Mouse (Mus musculus): ENCODE measurements around the gene Tm7sf2. TPM values are rescaled to one million over a fixed set of nuclear protein-coding genes. Genes with fewer than 3 reads are reported as not detected.

Gene Tm7sf2
- polyA plus RNA-seq, 1 experiment from 2014 or later, result 30.0 TPM

DNA sequence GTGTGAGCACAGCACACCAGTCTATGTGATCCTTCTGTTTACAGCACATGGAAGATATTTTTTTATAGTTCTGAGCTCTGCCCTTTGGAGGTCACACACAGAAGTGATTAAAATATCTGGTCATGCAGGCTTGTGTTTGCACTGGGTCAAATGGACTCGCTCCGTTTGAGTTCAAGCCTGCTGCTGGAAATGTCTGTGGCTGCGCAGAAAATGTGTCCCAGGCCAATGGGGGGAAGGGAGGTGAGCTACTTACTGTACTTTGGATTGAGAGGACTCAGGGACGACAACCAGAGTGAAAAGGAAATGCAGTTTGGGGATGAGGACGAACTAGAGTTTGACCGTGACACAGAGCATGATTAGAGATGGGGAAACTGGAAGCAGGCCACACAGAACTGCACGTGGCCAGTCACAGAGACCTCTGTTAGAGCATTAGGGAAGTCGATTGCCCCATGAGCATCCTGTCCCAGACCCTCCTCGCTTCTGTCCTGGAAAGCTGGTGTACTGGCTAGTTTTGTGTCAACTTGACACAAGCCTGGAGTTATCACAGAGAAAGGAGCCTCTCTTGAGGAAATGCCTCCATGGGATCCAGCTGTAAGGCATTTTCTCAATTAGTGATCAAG, 32.1 kb downstream of the Tm7sf2 start:
- no peaks in the 10 kb centered on the region for H3K4me1 ChIP-seq
- no peaks in the 10 kb centered on the region for H3K9me3 ChIP-seq
- H3K4me3 ChIP-seq (replicated peaks), result no peak overlapping the region
- WGBS, result 66% methylated on average over 9 of the region's 9 CpGs
- H3K4me2 ChIP-seq, result no peak overlapping the region
- H3K36me3 ChIP-seq, result no peaks in the 10 kb centered on the region
- H3K27me3 ChIP-seq (replicated peaks), result no peaks in the 10 kb centered on the region
- no peak for ATAC-seq (ENCODE audit: insufficient read depth, low FRiP score, low read depth)
- no peak overlapping the region for H3K9ac ChIP-seq
- no peak overlapping the region for H3K27ac ChIP-seq

DNA sequence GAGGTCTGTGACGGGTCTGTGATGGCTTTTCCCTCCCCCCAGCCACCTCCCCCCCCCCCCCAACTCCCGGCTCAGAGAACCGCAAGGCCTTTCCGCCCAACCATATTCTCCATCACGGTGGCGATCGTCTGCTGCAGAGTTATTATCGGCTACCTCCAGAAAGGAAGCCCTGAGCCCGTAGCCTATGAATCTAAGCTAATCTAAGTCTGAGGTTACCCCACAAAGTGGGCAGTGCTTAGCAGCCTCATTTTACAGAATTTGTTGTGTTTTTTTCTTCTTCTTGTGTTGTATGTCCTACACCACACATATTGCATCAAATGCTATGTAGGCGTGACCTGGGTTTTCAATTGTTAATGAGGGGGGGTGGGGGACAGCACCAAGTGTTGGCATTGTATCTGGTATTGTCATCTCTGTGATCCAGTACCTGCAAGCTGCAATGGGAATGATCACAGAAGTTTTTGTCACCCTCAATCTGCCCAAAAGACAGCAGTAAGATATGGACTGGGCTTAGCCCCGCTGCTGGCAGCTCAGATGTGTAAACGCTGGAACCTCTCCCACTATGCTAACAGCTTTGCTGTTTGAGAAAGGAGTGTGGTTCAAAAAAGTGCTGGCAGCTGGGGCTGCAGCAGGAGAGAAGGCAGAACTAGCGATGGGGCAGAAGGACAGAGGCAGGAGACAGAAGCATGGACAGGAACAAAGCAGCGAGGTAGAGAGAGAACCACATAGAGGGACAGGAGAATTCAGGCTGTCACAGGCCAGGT, 37.5 kb downstream of the Tm7sf2 start:
- 64% methylated on average over 14 of the region's 14 CpGs for WGBS
- no peaks in the 10 kb centered on the region for H3K36me3 ChIP-seq
- no peaks in the 10 kb centered on the region for H3K9me3 ChIP-seq

DNA sequence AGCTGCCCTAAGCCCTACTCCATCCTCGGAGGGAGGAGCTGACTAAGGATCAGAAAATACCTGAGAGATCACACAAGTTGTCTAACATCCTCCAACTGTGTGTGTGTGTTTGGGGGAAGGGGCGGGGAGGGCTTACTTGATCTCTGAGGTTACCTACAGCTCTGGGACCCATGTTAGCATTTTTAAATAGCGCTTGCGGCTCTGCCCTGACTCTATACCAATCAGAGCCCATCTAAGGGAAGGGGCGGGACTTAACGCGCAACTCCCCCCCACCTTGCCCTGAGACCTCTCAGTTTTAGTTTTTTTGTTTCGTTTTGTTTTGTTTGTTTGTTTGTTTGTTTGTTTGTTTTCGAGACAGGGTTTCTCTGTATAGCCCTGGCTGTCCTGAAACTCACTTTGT, 38.7 kb downstream of the Tm7sf2 start:
- Histone ChIP-seq H3K27ac (no peak overlapping the region), H3K4me1 (no peaks in the 10 kb centered on the region), H3K4me3 (replicated peaks) (no peak overlapping the region), H3K36me3 (no peaks in the 10 kb centered on the region), H3K27me3 (replicated peaks) (no peaks in the 10 kb centered on the region), H3K4me2 (no peak overlapping the region), H3K9ac (no peak overlapping the region), H3K9me3 (no peaks in the 10 kb centered on the region)
- no peak for ATAC-seq (ENCODE audit: insufficient read depth, low FRiP score, low read depth)
- WGBS, result 73% methylated on average over 9 of the region's 9 CpGs

More for the DNA sequence above, 37.5 kb downstream of the Tm7sf2 start:
- Histone ChIP-seq H3K4me1 (no peaks in the 10 kb centered on the region), H3K9ac (no peak overlapping the region), H3K27me3 (replicated peaks) (no peaks in the 10 kb centered on the region), H3K4me2 (no peak overlapping the region), H3K4me3 (replicated peaks) (no peak overlapping the region), H3K27ac (no peak overlapping the region)
- ATAC-seq (ENCODE audit: insufficient read depth, low FRiP score, low read depth), result no peak

DNA sequence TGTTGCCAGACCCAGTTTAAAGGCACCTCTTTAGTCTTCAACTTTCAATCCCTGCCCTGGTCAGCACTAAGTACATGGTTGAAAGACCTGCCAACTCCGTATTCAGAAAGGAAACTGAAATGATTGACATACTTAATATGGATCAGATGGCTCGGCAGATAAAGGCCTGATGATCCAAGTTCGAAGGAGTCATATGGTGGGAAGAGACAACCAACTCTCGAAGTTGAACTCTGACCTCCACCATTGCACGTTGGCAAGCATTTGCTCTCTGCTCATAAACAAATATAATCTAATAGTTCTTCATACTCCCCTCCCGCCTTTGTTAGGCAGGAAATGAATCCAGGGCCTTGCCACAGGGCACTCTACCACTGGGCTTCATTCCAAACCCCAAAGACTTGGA, 39.2 kb downstream of the Tm7sf2 start:
- Histone ChIP-seq H3K9me3 (no peaks in the 10 kb centered on the region), H3K36me3 (no peaks in the 10 kb centered on the region), H3K4me2 (no peak overlapping the region), H3K9ac (no peak overlapping the region), H3K4me1 (no peaks in the 10 kb centered on the region), H3K27ac (no peak overlapping the region), H3K27me3 (replicated peaks) (no peaks in the 10 kb centered on the region), H3K4me3 (replicated peaks) (no peak overlapping the region)
- ATAC-seq (ENCODE audit: insufficient read depth, low FRiP score, low read depth), result no peak
- WGBS, result 71% methylated on average over 6 of the region's 6 CpGs

DNA sequence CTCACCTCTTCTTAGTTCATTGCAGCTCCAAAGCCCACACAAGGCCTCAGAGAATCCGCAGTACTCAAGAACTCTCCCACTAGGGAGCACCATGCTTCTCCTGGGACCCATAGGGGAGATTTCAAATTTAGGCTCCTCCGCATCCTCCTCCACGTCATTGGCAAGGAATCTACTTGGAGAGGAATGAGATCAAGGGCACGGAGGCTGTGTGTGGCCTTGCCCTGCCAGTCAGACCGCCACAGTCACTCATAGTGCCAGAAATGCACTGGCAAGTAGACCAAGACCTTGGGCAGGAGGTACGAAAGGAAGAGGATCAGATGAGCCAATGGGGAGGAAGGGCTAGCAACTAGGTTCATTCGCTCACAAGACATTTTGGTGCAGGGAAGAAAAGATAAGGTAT, 44.2 kb downstream of the Tm7sf2 start:
- 78% methylated on average over 7 of the region's 7 CpGs for WGBS
- Histone ChIP-seq H3K27ac (no peak overlapping the region), H3K27me3 (replicated peaks) (no peaks in the 10 kb centered on the region), H3K4me1 (no peaks in the 10 kb centered on the region), H3K36me3 (no peaks in the 10 kb centered on the region), H3K4me3 (replicated peaks) (no peak overlapping the region), H3K9ac (no peak overlapping the region), H3K4me2 (no peak overlapping the region), H3K9me3 (no peaks in the 10 kb centered on the region)
- no peak for ATAC-seq (ENCODE audit: insufficient read depth, low FRiP score, low read depth)

DNA sequence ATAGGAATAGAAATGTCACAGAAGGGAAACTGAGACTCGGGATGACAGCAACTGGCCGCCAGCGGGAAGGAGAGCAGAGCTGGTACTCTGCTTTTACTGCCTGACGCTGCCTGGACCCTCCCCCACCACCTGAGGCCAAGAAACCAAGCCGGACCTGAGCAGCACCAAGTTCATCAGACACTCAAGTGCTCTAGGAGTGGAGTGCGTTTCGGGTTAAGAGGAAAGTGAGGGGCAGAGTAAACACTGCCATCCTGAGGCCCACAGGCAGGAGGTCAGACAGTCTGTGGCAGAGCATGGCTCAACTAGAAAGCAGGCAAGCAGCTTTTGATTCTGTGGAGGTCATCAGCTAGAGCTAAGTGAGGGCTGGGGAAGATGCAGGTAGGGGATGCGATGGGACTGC, 45.1 kb downstream of the Tm7sf2 start:
- 57% methylated on average over 8 of the region's 8 CpGs for WGBS
- Histone ChIP-seq H3K9me3 (no peaks in the 10 kb centered on the region), H3K36me3 (no peaks in the 10 kb centered on the region), H3K27ac (no peak overlapping the region), H3K27me3 (replicated peaks) (no peaks in the 10 kb centered on the region), H3K9ac (no peak overlapping the region), H3K4me2 (no peak overlapping the region), H3K4me1 (no peaks in the 10 kb centered on the region), H3K4me3 (replicated peaks) (no peak overlapping the region)
- ATAC-seq (ENCODE audit: insufficient read depth, low FRiP score, low read depth), result no peak

DNA sequence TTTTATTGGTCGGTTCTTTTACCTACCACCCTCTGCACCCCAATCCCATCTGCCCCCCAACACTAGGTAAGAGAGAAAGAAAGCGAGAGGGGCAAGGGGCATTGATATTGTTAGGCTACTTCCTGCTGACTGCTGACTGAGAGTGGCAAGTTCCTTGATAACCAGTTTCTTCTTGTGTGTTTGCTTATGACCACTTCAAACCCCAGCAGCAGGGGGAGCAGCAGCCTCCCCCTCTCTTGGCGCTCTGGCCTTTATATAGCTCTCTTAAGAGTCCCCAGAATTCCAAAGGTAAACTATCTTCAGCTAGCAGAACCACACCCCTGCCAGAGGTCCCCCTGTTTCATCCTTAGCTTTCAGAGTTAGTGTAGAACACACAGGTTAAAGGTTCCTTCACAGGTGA, 47.9 kb downstream of the Tm7sf2 start:
- H3K27ac ChIP-seq, result no peak overlapping the region
- no peaks in the 10 kb centered on the region for H3K9me3 ChIP-seq
- no peak overlapping the region for H3K4me2 ChIP-seq
- H3K4me3 ChIP-seq (replicated peaks), result no peak overlapping the region
- no peak for ATAC-seq (ENCODE audit: insufficient read depth, low FRiP score, low read depth)
- H3K36me3 ChIP-seq, result no peaks in the 10 kb centered on the region
- no peaks in the 10 kb centered on the region for H3K27me3 ChIP-seq (replicated peaks)
- 48% methylated on average over 3 of the region's 3 CpGs for WGBS
- H3K9ac ChIP-seq, result no peak overlapping the region
- H3K4me1 ChIP-seq, result peaks cover 6% of the 10 kb centered on the region

DNA sequence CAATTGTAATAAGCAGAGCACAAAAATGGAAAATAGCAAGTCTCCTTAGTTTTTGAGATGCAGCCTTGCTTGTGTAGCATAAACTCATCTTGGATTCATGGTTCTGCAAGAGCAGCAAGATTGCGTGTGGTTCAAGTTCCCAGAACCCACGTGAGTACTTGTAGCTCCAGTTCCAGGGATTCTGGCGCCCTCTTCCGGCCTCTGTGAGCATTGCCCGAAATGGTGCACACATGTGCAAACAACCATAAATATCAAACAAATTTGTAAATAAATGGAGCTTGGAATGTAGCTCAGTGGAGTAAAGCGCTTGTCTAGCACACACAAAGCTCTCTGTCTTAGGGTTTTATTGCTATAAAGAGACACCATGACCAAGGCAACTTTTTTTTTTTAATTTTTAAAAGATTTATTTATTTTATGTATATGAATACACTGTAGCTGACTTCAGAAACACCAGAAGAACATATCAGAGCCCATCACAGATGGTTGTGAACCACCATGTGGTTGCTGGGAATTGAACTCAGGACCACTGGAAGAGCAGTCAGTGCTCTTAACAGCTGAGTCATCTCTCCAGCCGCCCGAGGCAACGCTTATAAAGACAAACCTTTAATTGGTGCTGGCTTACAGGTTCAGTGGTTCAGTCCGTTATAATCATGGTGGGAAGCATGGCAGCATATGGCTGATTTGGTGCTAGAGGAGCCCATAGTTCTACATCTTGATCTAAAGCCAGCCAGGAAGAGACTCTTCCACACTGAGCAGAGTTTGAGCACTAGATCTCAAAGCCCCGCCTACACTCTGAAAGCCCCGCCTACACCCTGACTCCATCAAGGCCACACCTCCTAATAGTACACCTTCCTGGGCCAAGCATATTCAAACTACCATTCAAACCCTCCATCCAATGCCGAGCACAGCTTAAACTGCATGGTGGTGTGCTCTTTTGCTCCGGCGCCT, 49.8 kb downstream of the Tm7sf2 start:
- no peaks in the 10 kb centered on the region for H3K9me3 ChIP-seq

DNA sequence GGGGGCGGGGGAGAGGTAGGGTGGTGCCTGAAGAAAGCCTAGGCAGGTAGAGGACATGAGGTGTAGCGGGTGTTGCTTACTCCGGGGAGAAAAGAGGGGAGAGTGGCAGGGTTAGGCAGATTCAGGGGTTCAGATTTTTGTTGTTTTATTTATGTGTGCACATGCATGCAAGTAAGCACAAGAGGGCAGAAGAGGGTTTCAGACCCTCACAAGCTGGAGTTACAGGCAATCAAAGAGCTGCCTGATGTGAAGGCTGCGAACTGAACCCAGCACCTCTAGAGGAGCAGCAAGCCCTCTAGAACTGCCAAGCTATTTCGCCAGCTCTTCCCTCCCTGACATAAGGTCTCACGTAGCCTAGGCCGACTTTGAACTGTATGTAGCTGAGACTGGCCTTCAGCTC, 51.6 kb downstream of the Tm7sf2 start:
- Histone ChIP-seq H3K4me1 (peaks cover 12% of the 10 kb centered on the region), H3K9ac (no peak overlapping the region), H3K4me3 (replicated peaks) (no peak overlapping the region), H3K9me3 (no peaks in the 10 kb centered on the region), H3K36me3 (no peaks in the 10 kb centered on the region; the same call in 1 of the 2 replicates), H3K27ac (no peak overlapping the region), H3K27me3 (replicated peaks) (no peaks in the 10 kb centered on the region), H3K4me2 (no peak overlapping the region)
- WGBS, result 52% methylated on average over 7 of the region's 7 CpGs
- ATAC-seq (ENCODE audit: insufficient read depth, low FRiP score, low read depth), result no peak

More for the DNA sequence above, 49.8 kb downstream of the Tm7sf2 start:
- Histone ChIP-seq H3K4me3 (replicated peaks) (no peak overlapping the region), H3K9ac (no peak overlapping the region), H3K4me1 (peaks cover 12% of the 10 kb centered on the region), H3K27ac (no peak overlapping the region), H3K4me2 (no peak overlapping the region), H3K36me3 (no peaks in the 10 kb centered on the region; the same call in 1 of the 2 replicates), H3K27me3 (replicated peaks) (no peaks in the 10 kb centered on the region)
- 29% methylated on average over 15 of the region's 15 CpGs for WGBS
- peak; percentile 41; the same call in 1 of the 2 replicates for ATAC-seq (ENCODE audit: insufficient read depth, low FRiP score, low read depth)

DNA sequence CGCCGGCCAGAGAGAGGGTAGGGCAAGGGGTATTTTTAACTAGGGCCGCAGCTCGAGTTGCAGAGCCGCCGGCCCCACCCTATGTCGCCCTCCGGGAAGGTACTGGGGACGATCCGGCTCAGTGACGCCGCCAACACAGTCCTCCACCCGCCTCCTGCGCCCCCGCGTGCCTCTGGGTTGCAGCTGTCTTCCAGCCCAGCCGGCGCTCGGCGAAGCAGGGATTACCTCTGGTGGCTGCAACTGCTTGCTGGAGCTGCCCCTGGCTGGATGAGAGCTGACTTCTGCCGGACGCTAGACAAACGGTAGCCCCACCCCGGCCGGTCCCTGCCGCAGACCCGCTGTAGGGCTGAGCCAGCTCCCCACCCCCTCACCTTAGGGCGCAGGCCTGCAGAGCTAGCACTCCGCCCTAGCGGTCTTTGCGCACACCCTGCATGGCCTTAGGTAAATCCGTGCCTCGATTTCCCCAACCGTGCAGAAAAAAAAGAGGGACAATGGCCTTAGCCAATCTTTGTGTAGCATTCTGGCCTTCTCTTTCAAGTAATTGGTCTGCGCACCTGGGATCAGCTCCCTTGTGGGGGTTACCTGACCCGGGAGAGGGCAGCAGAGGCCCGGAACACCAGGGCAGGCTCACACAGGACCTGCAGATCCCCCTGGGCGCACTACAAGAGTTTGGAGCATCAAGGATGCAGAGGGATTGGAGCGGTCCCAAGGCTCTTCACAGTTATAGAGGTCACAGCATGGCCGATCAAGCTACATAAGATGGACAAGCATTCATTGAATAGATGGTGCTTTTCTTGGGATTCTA, 52.5 kb downstream of the Tm7sf2 start, which contains the start of gene Capn1:
Gene Capn1 (minus strand): TSS at position 387 of the 805 bp plus-strand sequence.
- peak within 1 kb of the TSS; percentile 50 for H3K9ac ChIP-seq
- H3K4me2 ChIP-seq, result peak within 1 kb of the TSS; percentile 88
- H3K9me3 ChIP-seq, result no peaks in the 10 kb centered on the region
- no peaks in the 10 kb centered on the region; the same call in 1 of the 2 replicates for H3K36me3 ChIP-seq
- no peaks in the 10 kb centered on the region for H3K27me3 ChIP-seq (replicated peaks)
- peak; percentile 63 for ATAC-seq (ENCODE audit: insufficient read depth, low FRiP score, low read depth)
- H3K27ac ChIP-seq, result peak within 1 kb of the TSS; percentile 71
- H3K4me3 ChIP-seq (replicated peaks), result peak within 1 kb of the TSS; percentile 57
- 3% methylated on average over 40 of the region's 40 CpGs for WGBS
- peaks cover 12% of the 10 kb centered on the region for H3K4me1 ChIP-seq

DNA sequence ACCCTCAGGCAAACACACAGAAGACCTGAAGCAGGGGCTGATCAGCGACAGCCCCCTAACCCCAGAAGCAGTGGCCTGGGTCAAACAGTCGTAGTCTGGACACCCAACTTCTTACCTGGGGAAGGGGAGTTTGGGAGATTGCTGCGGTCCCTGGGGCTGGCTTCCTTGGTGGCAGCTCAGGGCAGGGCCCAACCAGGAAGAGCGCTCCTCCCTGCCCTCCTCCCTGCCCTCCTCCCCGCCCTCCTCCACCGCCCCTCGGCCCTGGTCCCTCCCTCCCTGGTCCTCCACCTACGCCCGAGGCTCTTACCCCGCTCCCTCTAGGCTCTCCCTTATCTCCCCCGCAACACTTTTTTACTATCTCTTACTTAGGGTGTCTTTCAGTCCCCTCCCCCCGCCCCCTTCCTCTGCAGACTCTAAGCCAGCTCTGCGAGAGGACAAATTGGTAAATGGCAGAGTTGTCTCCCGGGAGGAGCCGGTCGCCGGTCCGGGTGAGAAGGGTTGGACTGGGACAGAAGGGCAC, 53.1 kb downstream of the Tm7sf2 start:
- no peaks in the 10 kb centered on the region for H3K9me3 ChIP-seq
- H3K27me3 ChIP-seq (replicated peaks), result no peaks in the 10 kb centered on the region
- H3K4me2 ChIP-seq, result peak overlapping the region; percentile 88
- peak overlapping the region; percentile 57 for H3K4me3 ChIP-seq (replicated peaks)
- H3K27ac ChIP-seq, result peak overlapping the region; percentile 71
- no peaks in the 10 kb centered on the region; the same call in 1 of the 2 replicates for H3K36me3 ChIP-seq
- peak; percentile 93 for ATAC-seq (ENCODE audit: insufficient read depth, low FRiP score, low read depth)
- peak overlapping the region; percentile 50 for H3K9ac ChIP-seq
- WGBS, result 2% methylated on average over 16 of the region's 18 CpGs
- peaks cover 12% of the 10 kb centered on the region for H3K4me1 ChIP-seq
